Mouse (Mus musculus): ENCODE results near the gene Bckdha. TPM values are rescaled to one million over a fixed set of nuclear protein-coding genes. Genes with fewer than 3 reads are reported as not detected.
A peak's percentile ranks its signal among the peaks of the same experiment; 100 is the strongest.

Gene Bckdha
- polyA plus RNA-seq, 1 experiment from 2014 or later = 50.5 TPM

GRCm38 (mm10) chr7:25689603-25690021 lies 30.8 kb upstream of the Bckdha start:
- 14% methylated on average over 12 of the region's 12 CpGs for WGBS
- no peak overlapping the region for H3K9ac ChIP-seq (replicated peaks)

GRCm38 (mm10) chr7:25688810-25689586 lies 30.2 kb upstream of the Bckdha start:
- Histone ChIP-seq H3K4me3 (replicated peaks) (peak overlapping the region; percentile 43), H3K9ac (replicated peaks) (peak overlapping the region; percentile 37; the same call in 1 of the 2 replicates), H3K27me3 (peaks cover 81% of the 10 kb centered on the region), H3K36me3 (no peaks in the 10 kb centered on the region), H3K4me1 (replicated peaks) (peaks cover 40% of the 10 kb centered on the region), H3K27ac (no peak overlapping the region), H3K9me3 (no peaks in the 10 kb centered on the region), H3K4me2 (replicated peaks) (peak overlapping the region; percentile 62)
- ATAC-seq = 0 out of 2 replicates have a peak, but pooled peaks have one; percentile 22
- 1% methylated on average over 51 of the region's 52 CpGs for WGBS

More at GRCm38 (mm10) chr7:25689603-25690021, 30.8 kb upstream of the Bckdha start:
- peaks cover 40% of the 10 kb centered on the region for H3K4me1 ChIP-seq (replicated peaks)
- no peak overlapping the region for H3K27ac ChIP-seq
- no peaks in the 10 kb centered on the region for H3K36me3 ChIP-seq
- no peaks in the 10 kb centered on the region for H3K9me3 ChIP-seq
- H3K4me2 ChIP-seq (replicated peaks) = peak overlapping the region; percentile 62
- peaks cover 81% of the 10 kb centered on the region for H3K27me3 ChIP-seq
- peak overlapping the region; percentile 43 for H3K4me3 ChIP-seq (replicated peaks)
- no peak for ATAC-seq

- no peak for ATAC-seq
- Histone ChIP-seq H3K27me3 (peaks cover 80% of the 10 kb centered on the region), H3K27ac (no peak overlapping the region), H3K9me3 (no peaks in the 10 kb centered on the region), H3K9ac (replicated peaks) (peak overlapping the region; percentile 24), H3K36me3 (peaks cover 3% of the 10 kb centered on the region; the same call in 1 of the 2 replicates), H3K4me2 (replicated peaks) (peak overlapping the region; percentile 62), H3K4me3 (replicated peaks) (peak overlapping the region; percentile 43), H3K4me1 (replicated peaks) (peaks cover 37% of the 10 kb centered on the region)
- WGBS = under 1% methylated on average over 47 of the region's 47 CpGs
Measured at GRCm38 (mm10) chr7:25687811-25688401, 29.1 kb upstream of the Bckdha start.

GRCm38 (mm10) chr7:25686680-25687531 lies 28.1 kb upstream of the Bckdha start, which contains the start of gene Tgfb1:
Gene Tgfb1 (plus strand): TSS chr7:25687002.
- Histone ChIP-seq H3K36me3 (peaks cover 6% of the 10 kb centered on the region; the same call in 1 of the 2 replicates), H3K27ac (no peak within 1 kb of the TSS), H3K9me3 (no peaks in the 10 kb centered on the region), H3K4me2 (replicated peaks) (peak within 1 kb of the TSS; percentile 62), H3K27me3 (peaks cover 70% of the 10 kb centered on the region), H3K9ac (replicated peaks) (peak within 1 kb of the TSS; percentile 32), H3K4me3 (replicated peaks) (peak within 1 kb of the TSS; percentile 43), H3K4me1 (replicated peaks) (peaks cover 41% of the 10 kb centered on the region)
- ATAC-seq = peak; percentile 29; the same call in 1 of the 2 replicates
- WGBS = under 1% methylated on average over 63 of the region's 69 CpGs

- Histone ChIP-seq H3K9ac (replicated peaks) (0 out of 2 replicates have a peak overlapping the region, but pooled peaks have one; percentile 6), H3K36me3 (peaks cover 6% of the 10 kb centered on the region; the same call in 1 of the 2 replicates), H3K4me3 (replicated peaks) (no peak overlapping the region), H3K4me2 (replicated peaks) (peak overlapping the region; percentile 62; the same call in 1 of the 2 replicates), H3K27me3 (peaks cover 64% of the 10 kb centered on the region), H3K9me3 (no peaks in the 10 kb centered on the region), H3K4me1 (replicated peaks) (peaks cover 50% of the 10 kb centered on the region), H3K27ac (no peak overlapping the region)
- ATAC-seq = no peak
- WGBS = 72% methylated on average over 21 of the region's 21 CpGs
Measured at GRCm38 (mm10) chr7:25685926-25686470, 27.2 kb upstream of the Bckdha start.

GRCm38 (mm10) chr7:25684659-25685058 lies 25.9 kb upstream of the Bckdha start:
- ATAC-seq = no peak
- no peak overlapping the region for H3K4me2 ChIP-seq (replicated peaks)
- no peak overlapping the region for H3K9ac ChIP-seq (replicated peaks)
- no peak overlapping the region for H3K27ac ChIP-seq
- no peak overlapping the region for H3K4me3 ChIP-seq (replicated peaks)
- no peaks in the 10 kb centered on the region for H3K9me3 ChIP-seq
- H3K36me3 ChIP-seq = peaks cover 6% of the 10 kb centered on the region; the same call in 1 of the 2 replicates
- WGBS = 87% methylated on average over 6 of the region's 6 CpGs
- peaks cover 58% of the 10 kb centered on the region for H3K4me1 ChIP-seq (replicated peaks)
- peaks cover 50% of the 10 kb centered on the region for H3K27me3 ChIP-seq

- peaks cover 6% of the 10 kb centered on the region; the same call in 1 of the 2 replicates for H3K36me3 ChIP-seq
- no peak for ATAC-seq
- H3K4me3 ChIP-seq (replicated peaks) = no peak overlapping the region
- no peak overlapping the region for H3K27ac ChIP-seq
- no peaks in the 10 kb centered on the region for H3K9me3 ChIP-seq
- 79% methylated on average over 7 of the region's 7 CpGs for WGBS
- no peak overlapping the region for H3K9ac ChIP-seq (replicated peaks)
- no peak overlapping the region for H3K4me2 ChIP-seq (replicated peaks)
- H3K27me3 ChIP-seq = peaks cover 46% of the 10 kb centered on the region
- H3K4me1 ChIP-seq (replicated peaks) = peaks cover 49% of the 10 kb centered on the region
Measured at GRCm38 (mm10) chr7:25683474-25684180, 24.8 kb upstream of the Bckdha start.

- Histone ChIP-seq H3K27ac (peak overlapping the region; percentile 96), H3K36me3 (peaks cover 6% of the 10 kb centered on the region; the same call in 1 of the 2 replicates), H3K27me3 (peaks cover 33% of the 10 kb centered on the region), H3K4me2 (replicated peaks) (peak overlapping the region; percentile 61), H3K9me3 (no peaks in the 10 kb centered on the region), H3K9ac (replicated peaks) (peak overlapping the region; percentile 70; the same call in 1 of the 2 replicates), H3K4me1 (replicated peaks) (peaks cover 29% of the 10 kb centered on the region), H3K4me3 (replicated peaks) (peak overlapping the region; percentile 60)
- no peak for ATAC-seq
- WGBS = 67% methylated on average over 15 of the region's 15 CpGs
Measured at GRCm38 (mm10) chr7:25681341-25682231, 22.8 kb upstream of the Bckdha start.

- WGBS = under 1% methylated on average over 46 of the region's 46 CpGs
- peak within 1 kb of the TSS; percentile 96 for H3K27ac ChIP-seq
- peak within 1 kb of the TSS; percentile 61 for H3K4me2 ChIP-seq (replicated peaks)
- peaks cover 21% of the 10 kb centered on the region for H3K4me1 ChIP-seq (replicated peaks)
- H3K36me3 ChIP-seq = peaks cover 6% of the 10 kb centered on the region; the same call in 1 of the 2 replicates
- no peaks in the 10 kb centered on the region for H3K9me3 ChIP-seq
- peaks cover 24% of the 10 kb centered on the region for H3K27me3 ChIP-seq
- ATAC-seq = peak; percentile 96
- peak within 1 kb of the TSS; percentile 70 for H3K9ac ChIP-seq (replicated peaks)
- H3K4me3 ChIP-seq (replicated peaks) = peak within 1 kb of the TSS; percentile 60
Measured at GRCm38 (mm10) chr7:25680514-25681258, 21.9 kb upstream of the Bckdha start, which contains the start of gene B9d2. Gene B9d2 (plus strand): TSS chr7:25680780.

Measured in midbrain, embryonic 13.5 days (tissue).